Mouse (Mus musculus) c-Kit-positive CD71-positive TER-119-positive erythroid progenitor cells, embryonic 14.5 days (primary cell): ENCODE measurements around the gene Gm20517.

Experiments
- DNase-seq: peaks from one replicate; pipeline ENCODE4 v3.0.0-alpha.2; 2013; ENCODE audit warnings: low spot score

Gm20517 gene

GRCm38 (mm10) chr17:47610849-47611660, at the start of gene Gm20517, which contains the start of the genes Bysl and Med20:
Gene Gm20517, plus strand, starts transcription at chr17:47611589.
Gene Bysl, minus strand, starts transcription at chr17:47611492.
Gene Med20, plus strand, starts transcription at chr17:47611582.
- peak; percentile 95 for DNase-seq

GRCm38 (mm10) chr17:47562875-47563274, 48.5 kb upstream of the Gm20517 start:
- DNase-seq = no peak

- DNase-seq = no peak
These were observed 46.8 kb upstream of the Gm20517 start for GRCm38 (mm10) chr17:47564612-47565011.

- no peak for DNase-seq
These were observed 45.3 kb upstream of the Gm20517 start for GRCm38 (mm10) chr17:47566133-47566532.

- no peak for DNase-seq
These were observed 44.1 kb upstream of the Gm20517 start for GRCm38 (mm10) chr17:47567271-47567670.

- DNase-seq = peak; percentile 76
These were observed 43.0 kb upstream of the Gm20517 start for GRCm38 (mm10) chr17:47568389-47568788.

GRCm38 (mm10) chr17:47568951-47569527, 42.4 kb upstream of the Gm20517 start:
- DNase-seq = no peak

- DNase-seq = no peak
These were observed 39.8 kb upstream of the Gm20517 start for GRCm38 (mm10) chr17:47571621-47572020.

- no peak for DNase-seq
These were observed 39.0 kb upstream of the Gm20517 start for GRCm38 (mm10) chr17:47572436-47572835.

GRCm38 (mm10) chr17:47574028-47574427, 37.4 kb upstream of the Gm20517 start:
- DNase-seq = no peak

- DNase-seq = no peak
These were observed 36.6 kb upstream of the Gm20517 start for GRCm38 (mm10) chr17:47574830-47575229.

- DNase-seq = peak; percentile 73
These were observed 32.7 kb upstream of the Gm20517 start for GRCm38 (mm10) chr17:47578655-47579054.

- no peak for DNase-seq
These were observed 30.4 kb upstream of the Gm20517 start for GRCm38 (mm10) chr17:47580962-47581361.

- DNase-seq = no peak
These were observed 22.9 kb upstream of the Gm20517 start for GRCm38 (mm10) chr17:47588517-47588916.

GRCm38 (mm10) chr17:47591073-47591472, 20.3 kb upstream of the Gm20517 start:
- no peak for DNase-seq

- DNase-seq = peak; percentile 97
These were observed 18.1 kb upstream of the Gm20517 start for GRCm38 (mm10) chr17:47593215-47593853.

- no peak for DNase-seq
These were observed 17.6 kb upstream of the Gm20517 start for GRCm38 (mm10) chr17:47593854-47594182.

GRCm38 (mm10) chr17:47594183-47594968, 17.0 kb upstream of the Gm20517 start:
- DNase-seq = no peak

GRCm38 (mm10) chr17:47594969-47595247, 16.5 kb upstream of the Gm20517 start:
- DNase-seq = no peak

GRCm38 (mm10) chr17:47595248-47596161, 15.9 kb upstream of the Gm20517 start:
- peak; percentile 89 for DNase-seq

- DNase-seq = no peak
These were observed 15.1 kb upstream of the Gm20517 start for GRCm38 (mm10) chr17:47596162-47596838.
